Mouse (Mus musculus): ENCODE measurements around the gene B9d2. TPM values are rescaled to one million over a fixed set of nuclear protein-coding genes. Genes with fewer than 3 reads are reported as not detected.
A peak's percentile ranks its signal among the peaks of the same experiment; 100 is the strongest.

The B9d2 gene
- polyA plus RNA-seq, 1 experiment from 2014 or later = 29.0 TPM

- Histone ChIP-seq H3K4me1 (peaks cover 43% of the 10 kb centered on the region), H3K27me3 (peaks cover 25% of the 10 kb centered on the region), H3K27ac (replicated peaks) (peak overlapping the region; percentile 87), H3K4me3 (replicated peaks) (peak overlapping the region; percentile 67), H3K9me3 (replicated peaks) (no peaks in the 10 kb centered on the region), H3K4me2 (replicated peaks) (peak overlapping the region; percentile 94), H3K36me3 (no peaks in the 10 kb centered on the region), H3K9ac (peak overlapping the region; percentile 53)
- WGBS = under 1% methylated on average over 47 of the region's 47 CpGs
- no peak for ATAC-seq (ENCODE audit: insufficient number of reproducible peaks, low FRiP score, low TSS enrichment, low read depth)
Measured at GRCm38 (mm10) chr7:25687811-25688401, 7.3 kb downstream of the B9d2 start.

- H3K27me3 ChIP-seq = peaks cover 25% of the 10 kb centered on the region
- no peaks in the 10 kb centered on the region for H3K9me3 ChIP-seq (replicated peaks)
- 0 out of 2 replicates have a peak, but pooled peaks cover 3% of the 10 kb centered on the region for H3K36me3 ChIP-seq
- H3K9ac ChIP-seq = peak overlapping the region; percentile 53
- H3K4me3 ChIP-seq (replicated peaks) = peak overlapping the region; percentile 67
- peak overlapping the region; percentile 94 for H3K4me2 ChIP-seq (replicated peaks)
- WGBS = under 1% methylated on average over 50 of the region's 52 CpGs
- peaks cover 43% of the 10 kb centered on the region for H3K4me1 ChIP-seq
- H3K27ac ChIP-seq (replicated peaks) = peak overlapping the region; percentile 87
- peak; percentile 68 for ATAC-seq (ENCODE audit: insufficient number of reproducible peaks, low FRiP score, low TSS enrichment, low read depth)
Measured at GRCm38 (mm10) chr7:25688810-25689586, 8.4 kb downstream of the B9d2 start.

GRCm38 (mm10) chr7:25689603-25690021 lies 9.0 kb downstream of the B9d2 start:
- H3K4me3 ChIP-seq (replicated peaks) = peak overlapping the region; percentile 67
- peaks cover 43% of the 10 kb centered on the region for H3K4me1 ChIP-seq
- H3K36me3 ChIP-seq = 0 out of 2 replicates have a peak, but pooled peaks cover 3% of the 10 kb centered on the region
- no peaks in the 10 kb centered on the region for H3K9me3 ChIP-seq (replicated peaks)
- 13% methylated on average over 12 of the region's 12 CpGs for WGBS
- H3K9ac ChIP-seq = 0 out of 2 replicates have a peak overlapping the region, but pooled peaks have one; percentile 53
- ATAC-seq (ENCODE audit: insufficient number of reproducible peaks, low FRiP score, low TSS enrichment, low read depth) = no peak
- H3K4me2 ChIP-seq (replicated peaks) = peak overlapping the region; percentile 94
- peak overlapping the region; percentile 87; the same call in 1 of the 2 replicates for H3K27ac ChIP-seq (replicated peaks)
- H3K27me3 ChIP-seq = peaks cover 25% of the 10 kb centered on the region

- Histone ChIP-seq H3K4me1 (peaks cover 43% of the 10 kb centered on the region), H3K36me3 (0 out of 2 replicates have a peak, but pooled peaks cover 3% of the 10 kb centered on the region), H3K4me2 (replicated peaks) (peak overlapping the region; percentile 94), H3K27me3 (peaks cover 25% of the 10 kb centered on the region), H3K27ac (replicated peaks) (no peak overlapping the region), H3K9ac (no peak overlapping the region), H3K9me3 (replicated peaks) (no peaks in the 10 kb centered on the region), H3K4me3 (replicated peaks) (peak overlapping the region; percentile 67)
- no peak for ATAC-seq (ENCODE audit: insufficient number of reproducible peaks, low FRiP score, low TSS enrichment, low read depth)
- WGBS = 34% methylated on average over 5 of the region's 5 CpGs
Measured at GRCm38 (mm10) chr7:25690051-25690450, 9.5 kb downstream of the B9d2 start.

- Histone ChIP-seq H3K9ac (no peak overlapping the region), H3K36me3 (0 out of 2 replicates have a peak, but pooled peaks cover 3% of the 10 kb centered on the region), H3K4me2 (replicated peaks) (no peak overlapping the region), H3K27ac (replicated peaks) (no peak overlapping the region), H3K9me3 (replicated peaks) (no peaks in the 10 kb centered on the region), H3K4me3 (replicated peaks) (no peak overlapping the region), H3K4me1 (peaks cover 7% of the 10 kb centered on the region), H3K27me3 (peaks cover 11% of the 10 kb centered on the region)
- WGBS = 70% methylated on average over 8 of the region's 8 CpGs
- no peak for ATAC-seq (ENCODE audit: insufficient number of reproducible peaks, low FRiP score, low TSS enrichment, low read depth)
Measured at GRCm38 (mm10) chr7:25694104-25694503, 13.5 kb downstream of the B9d2 start.

- no peak overlapping the region for H3K4me2 ChIP-seq (replicated peaks)
- no peak overlapping the region for H3K9ac ChIP-seq
- H3K4me3 ChIP-seq (replicated peaks) = no peak overlapping the region
- WGBS = 55% methylated on average over 13 of the region's 13 CpGs
- peaks cover 18% of the 10 kb centered on the region for H3K36me3 ChIP-seq
- no peaks in the 10 kb centered on the region for H3K9me3 ChIP-seq (replicated peaks)
- H3K27ac ChIP-seq (replicated peaks) = no peak overlapping the region
- peaks cover 6% of the 10 kb centered on the region; the same call in 1 of the 2 replicates for H3K27me3 ChIP-seq
- ATAC-seq (ENCODE audit: insufficient number of reproducible peaks, low FRiP score, low TSS enrichment, low read depth) = no peak
- peaks cover 8% of the 10 kb centered on the region for H3K4me1 ChIP-seq
Measured at GRCm38 (mm10) chr7:25699851-25700250, 19.3 kb downstream of the B9d2 start.

- Histone ChIP-seq H3K4me1 (peaks cover 8% of the 10 kb centered on the region), H3K27me3 (peaks cover 6% of the 10 kb centered on the region; the same call in 1 of the 2 replicates), H3K27ac (replicated peaks) (no peak overlapping the region), H3K9ac (no peak overlapping the region), H3K36me3 (peaks cover 18% of the 10 kb centered on the region), H3K4me2 (replicated peaks) (no peak overlapping the region), H3K4me3 (replicated peaks) (no peak overlapping the region), H3K9me3 (replicated peaks) (no peaks in the 10 kb centered on the region)
- ATAC-seq (ENCODE audit: insufficient number of reproducible peaks, low FRiP score, low TSS enrichment, low read depth) = no peak
- WGBS = 75% methylated on average over 12 of the region's 12 CpGs
Measured at GRCm38 (mm10) chr7:25700732-25701131, 20.2 kb downstream of the B9d2 start.

GRCm38 (mm10) chr7:25702350-25702749 lies 21.8 kb downstream of the B9d2 start:
- Histone ChIP-seq H3K9ac (no peak overlapping the region), H3K27ac (replicated peaks) (no peak overlapping the region), H3K4me1 (peaks cover 9% of the 10 kb centered on the region), H3K27me3 (peaks cover 6% of the 10 kb centered on the region; the same call in 1 of the 2 replicates), H3K36me3 (peaks cover 18% of the 10 kb centered on the region), H3K9me3 (replicated peaks) (no peaks in the 10 kb centered on the region), H3K4me3 (replicated peaks) (no peak overlapping the region), H3K4me2 (replicated peaks) (no peak overlapping the region)
- ATAC-seq (ENCODE audit: insufficient number of reproducible peaks, low FRiP score, low TSS enrichment, low read depth) = no peak
- 96% methylated on average over 2 of the region's 2 CpGs for WGBS

GRCm38 (mm10) chr7:25703793-25704494 lies 23.4 kb downstream of the B9d2 start:
- Histone ChIP-seq H3K36me3 (peaks cover 18% of the 10 kb centered on the region), H3K4me2 (replicated peaks) (no peak overlapping the region), H3K9ac (no peak overlapping the region), H3K4me1 (peaks cover 22% of the 10 kb centered on the region), H3K9me3 (replicated peaks) (no peaks in the 10 kb centered on the region), H3K27me3 (peaks cover 6% of the 10 kb centered on the region; the same call in 1 of the 2 replicates), H3K4me3 (replicated peaks) (no peak overlapping the region), H3K27ac (replicated peaks) (no peak overlapping the region)
- ATAC-seq (ENCODE audit: insufficient number of reproducible peaks, low FRiP score, low TSS enrichment, low read depth) = no peak
- 26% methylated on average over 10 of the region's 10 CpGs for WGBS

GRCm38 (mm10) chr7:25704716-25705364 lies 24.3 kb downstream of the B9d2 start:
- H3K4me3 ChIP-seq (replicated peaks) = no peak overlapping the region
- 13% methylated on average over 36 of the region's 37 CpGs for WGBS
- no peak overlapping the region for H3K27ac ChIP-seq (replicated peaks)
- peaks cover 25% of the 10 kb centered on the region for H3K4me1 ChIP-seq
- peaks cover 18% of the 10 kb centered on the region for H3K36me3 ChIP-seq
- no peaks in the 10 kb centered on the region for H3K9me3 ChIP-seq (replicated peaks)
- peak overlapping the region; percentile 41 for H3K4me2 ChIP-seq (replicated peaks)
- H3K27me3 ChIP-seq = peaks cover 6% of the 10 kb centered on the region; the same call in 1 of the 2 replicates
- ATAC-seq (ENCODE audit: insufficient number of reproducible peaks, low FRiP score, low TSS enrichment, low read depth) = no peak
- no peak overlapping the region for H3K9ac ChIP-seq
